Mouse (Mus musculus) T-helper 2 cell (primary cell): ENCODE results near the gene Nup160.

ENCODE experiments used
- in situ Hi-C: fragments of 300-600 bp; cut with MboI, MseI; formaldehyde crosslinking; loops from one replicate; pipeline ENCODE4 v1.15.1; 2025; ENCODE audit warnings: high pct_unique_total_duplicates

The Nup160 gene

DNA sequence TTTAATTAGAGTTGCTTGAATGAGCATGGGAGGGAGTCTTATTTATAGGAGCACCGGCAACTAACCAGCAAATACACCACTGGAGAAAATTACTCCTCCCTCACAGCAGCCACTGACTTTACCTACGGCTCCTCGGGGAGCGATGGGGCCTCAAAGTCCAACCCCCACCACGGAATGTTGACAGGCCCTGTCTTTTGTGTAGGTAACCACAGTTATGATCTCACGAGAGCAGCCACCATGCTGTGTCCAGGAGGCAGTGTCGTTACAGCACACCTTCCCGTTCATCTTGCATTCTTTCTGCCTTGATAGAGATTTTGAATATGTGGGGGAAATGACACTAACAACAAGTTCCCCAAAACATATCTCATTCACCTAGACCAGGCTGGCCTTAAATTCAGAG is at the start of gene Nup160:
Gene Nup160, plus strand, starts transcription at position 209 of the 400 bp plus-strand sequence.
- in situ Hi-C loops: loop anchor here (5.0 kb wide), 2 partner anchors 100 to 210 kb away; no protein-coding TSS in a partner anchor

DNA sequence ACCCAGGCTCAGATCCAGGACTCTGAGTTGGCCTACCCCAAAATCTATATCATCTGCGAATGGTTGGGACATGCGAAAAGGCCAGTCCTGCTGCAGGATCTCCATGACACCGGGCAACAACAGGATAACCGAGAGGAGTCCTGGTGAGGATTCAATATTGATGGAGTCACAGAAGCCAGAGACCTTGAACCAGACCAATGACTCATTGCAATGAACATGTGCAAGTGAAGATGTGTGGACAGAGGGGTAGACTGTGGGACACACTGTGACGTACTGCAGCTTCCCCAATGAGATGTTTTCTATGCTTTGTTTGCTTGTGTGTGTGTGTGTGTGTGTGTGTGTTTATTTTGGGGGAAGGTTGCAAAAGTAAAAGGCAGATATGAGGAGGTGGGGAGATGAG is 48.8 kb upstream of the Nup160 start:
- in situ Hi-C loops: no loop called here

- in situ Hi-C loops: no loop called here
Observed at GRCm38 (mm10) chr2:90629552-90629951, 47.5 kb upstream of the Nup160 start.

DNA sequence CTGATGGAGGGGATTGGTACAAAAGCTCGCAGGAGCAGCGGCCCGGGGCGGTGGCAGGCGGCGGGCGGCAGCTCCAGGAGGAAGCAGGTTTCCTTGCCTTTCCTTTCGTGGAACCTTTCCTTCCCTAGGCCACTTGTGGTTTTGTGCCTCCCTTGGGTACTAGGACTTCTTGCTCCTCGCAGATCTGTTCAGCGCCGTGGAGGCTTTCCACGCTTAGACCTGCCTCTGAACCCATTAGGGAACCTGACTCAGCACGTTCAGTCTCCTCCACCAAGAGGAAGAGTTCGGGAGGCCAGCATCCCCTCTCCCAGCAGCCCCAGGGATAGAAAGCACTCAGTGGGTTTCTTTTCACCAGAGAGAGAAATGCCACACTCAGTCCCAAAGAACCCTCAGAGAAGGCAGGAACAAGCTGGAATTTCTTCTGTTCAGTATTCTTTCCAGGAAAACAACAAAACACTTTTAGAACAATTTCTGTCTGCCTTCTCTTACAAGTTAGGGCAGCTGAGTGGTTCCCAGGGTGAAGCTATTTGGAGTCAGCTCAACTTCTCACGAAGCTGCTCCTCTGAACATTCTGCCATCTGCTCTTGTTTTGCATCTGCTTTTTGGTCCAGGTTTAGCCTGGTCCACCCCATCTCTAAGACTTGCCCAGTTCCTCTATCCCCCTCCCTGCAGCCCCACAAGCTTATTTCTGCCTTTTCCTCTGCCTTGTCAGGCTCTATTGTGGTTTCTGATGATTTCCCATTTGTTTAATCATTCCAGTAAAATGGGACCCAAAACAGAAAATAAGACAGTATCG is 44.9 kb upstream of the Nup160 start:
- in situ Hi-C loops: no loop called here

- in situ Hi-C loops: no loop called here
Observed at GRCm38 (mm10) chr2:90634671-90635070, 42.3 kb upstream of the Nup160 start.

DNA sequence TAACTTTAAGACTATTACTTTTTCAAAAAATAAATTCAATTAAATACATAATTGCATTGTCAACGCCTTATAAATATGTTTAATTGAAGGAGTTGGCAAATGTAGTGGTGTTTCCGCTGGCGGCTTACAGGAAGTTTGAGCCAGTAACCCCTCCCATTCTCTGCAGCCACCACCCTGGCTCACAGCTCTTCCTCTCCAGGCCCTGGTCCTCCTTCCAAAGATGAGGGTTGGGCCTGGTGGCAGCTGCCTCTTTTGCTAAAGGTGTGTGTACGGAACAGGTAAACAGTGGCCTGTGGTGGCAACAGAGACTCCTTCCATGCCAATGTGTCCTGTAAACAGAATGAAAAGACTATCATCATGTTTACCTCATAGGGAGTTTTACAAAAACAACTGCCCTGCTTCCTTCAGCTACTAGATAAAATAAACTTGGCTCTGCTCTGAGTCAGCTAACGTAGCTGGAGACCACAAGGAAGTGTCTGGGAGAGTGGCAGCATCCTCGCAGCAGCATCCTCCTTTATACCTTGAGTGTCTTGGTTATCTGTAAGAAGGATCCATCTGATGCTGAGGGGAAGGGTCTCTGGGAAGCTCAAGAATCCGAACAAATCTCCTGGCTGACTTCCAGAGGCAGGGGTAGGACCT is 41.8 kb upstream of the Nup160 start:
- in situ Hi-C loops: no loop called here

DNA sequence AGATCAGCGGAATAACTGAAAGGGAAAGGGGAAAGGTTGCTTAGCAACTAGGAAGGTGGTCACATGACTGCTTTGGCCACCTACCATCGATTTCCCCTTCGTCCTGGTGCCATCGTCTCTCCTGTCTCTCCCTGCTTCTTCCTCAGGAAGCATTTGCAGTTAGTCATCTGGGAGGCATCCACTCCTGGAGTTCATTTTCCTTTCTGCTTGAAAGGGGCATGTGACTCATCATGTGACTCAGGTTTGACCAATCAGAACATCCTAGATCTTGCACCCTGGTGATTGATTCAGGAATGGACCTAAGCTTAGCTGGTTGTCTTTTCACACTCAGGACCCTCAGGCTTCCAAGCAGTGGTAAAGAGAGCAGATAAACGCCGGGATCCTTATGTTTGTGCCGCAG is 40.2 kb upstream of the Nup160 start:
- in situ Hi-C loops: no loop called here

DNA sequence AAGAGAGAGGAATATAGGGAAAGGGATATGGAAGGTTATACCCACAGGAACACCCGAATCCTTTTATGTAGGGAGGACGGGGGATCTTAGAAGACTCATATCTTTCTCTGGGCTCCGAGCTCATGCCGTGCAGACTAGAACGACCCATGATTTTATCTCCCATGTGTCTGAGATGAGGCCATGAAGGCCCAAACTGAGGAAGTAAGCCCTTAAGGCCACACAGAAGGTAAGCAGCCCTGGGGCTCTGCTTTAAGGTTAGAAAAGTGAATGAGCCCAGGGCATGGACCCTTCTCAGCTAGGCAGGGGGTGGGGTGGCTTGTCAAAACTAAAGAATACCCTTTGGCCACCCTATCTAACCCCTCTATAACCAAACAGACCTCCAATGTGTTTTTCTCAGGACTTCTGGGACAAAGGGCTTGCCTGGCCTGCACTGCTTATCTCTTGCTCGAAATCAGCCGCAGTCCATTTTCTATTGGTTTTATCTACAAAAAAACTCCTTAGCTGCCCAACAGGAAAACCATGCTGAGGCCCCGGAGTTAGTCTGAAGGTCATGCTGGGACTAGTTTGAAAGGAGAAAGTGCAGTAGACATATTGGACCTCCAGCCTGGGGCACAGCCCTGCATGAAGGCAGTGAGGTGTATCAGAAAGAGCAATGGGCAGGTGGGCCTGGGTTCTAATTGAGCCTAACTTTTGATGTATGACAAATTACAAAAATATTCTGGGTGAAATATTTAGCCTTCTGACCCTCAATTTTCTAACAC is 37.8 kb upstream of the Nup160 start:
- in situ Hi-C loops: no loop called here

- in situ Hi-C loops: no loop called here
Observed at GRCm38 (mm10) chr2:90639747-90640699, 37.0 kb upstream of the Nup160 start.

DNA sequence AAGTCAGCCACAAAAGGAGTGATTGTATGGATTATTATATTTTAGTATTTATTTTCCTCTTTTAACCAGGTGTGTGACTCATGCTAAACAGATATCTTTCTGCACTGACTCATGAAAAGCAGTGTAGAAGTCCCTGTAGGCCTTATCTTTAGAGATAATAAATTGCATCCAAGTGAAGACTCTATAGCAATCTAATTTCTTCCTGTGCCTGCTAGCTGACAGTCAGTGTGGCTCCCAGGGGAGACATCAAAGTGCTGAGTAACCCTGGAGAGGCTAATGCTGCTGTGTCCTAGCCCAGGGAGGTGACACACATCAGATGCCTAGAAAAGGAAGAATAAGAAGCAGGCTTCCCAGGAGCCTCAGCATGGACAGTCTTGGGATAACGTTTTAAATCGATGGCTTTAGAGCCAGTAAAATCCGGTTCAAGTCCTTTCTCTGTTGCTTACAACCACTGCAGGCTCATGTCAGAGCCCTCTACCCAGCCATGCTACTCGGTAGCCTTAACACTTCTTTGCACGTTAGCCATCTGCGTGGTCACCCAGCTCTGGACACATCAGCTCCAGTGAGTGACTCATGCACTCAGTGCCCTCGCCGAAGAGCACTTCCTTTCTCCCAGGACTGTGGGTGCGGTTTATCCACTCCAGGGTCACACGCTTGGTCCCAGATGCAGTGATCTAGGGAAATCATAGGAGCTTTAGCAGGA is 35.9 kb upstream of the Nup160 start:
- in situ Hi-C loops: no loop called here

DNA sequence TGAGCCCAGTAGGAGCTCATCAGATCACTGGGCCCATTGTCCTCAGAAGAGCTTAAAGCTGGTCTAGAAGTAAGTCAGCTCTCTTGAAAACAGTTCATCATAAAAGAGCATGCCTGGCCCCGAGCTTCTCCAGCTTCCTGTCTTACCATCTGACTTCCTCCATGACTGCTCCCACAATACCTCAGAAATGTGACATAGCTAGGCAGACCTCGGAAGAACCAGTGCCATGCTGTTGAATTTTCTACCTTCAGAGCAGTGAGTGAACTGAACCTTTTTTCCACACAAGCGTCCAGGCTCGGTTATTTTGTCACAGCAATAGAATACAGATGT is 35.3 kb upstream of the Nup160 start:
- in situ Hi-C loops: no loop called here

DNA sequence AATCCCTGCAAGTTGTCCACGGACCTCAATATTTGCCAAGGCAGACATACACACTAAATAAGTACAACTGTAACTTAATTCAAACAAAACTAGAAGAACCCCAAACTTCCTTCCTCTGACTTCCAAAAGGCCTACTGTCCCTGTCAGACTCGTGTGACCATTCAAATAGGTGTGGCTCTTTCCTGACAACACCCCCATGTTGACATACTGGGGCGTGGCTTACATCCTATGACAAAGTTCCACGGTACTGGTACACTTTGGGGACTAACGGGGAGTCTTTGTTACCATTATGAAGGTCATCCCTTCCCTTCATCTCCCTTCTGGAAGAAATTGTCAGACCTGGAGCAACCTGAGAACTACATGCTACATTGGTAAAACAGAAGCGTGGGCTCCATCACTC is 29.9 kb upstream of the Nup160 start:
- in situ Hi-C loops: no loop called here

DNA sequence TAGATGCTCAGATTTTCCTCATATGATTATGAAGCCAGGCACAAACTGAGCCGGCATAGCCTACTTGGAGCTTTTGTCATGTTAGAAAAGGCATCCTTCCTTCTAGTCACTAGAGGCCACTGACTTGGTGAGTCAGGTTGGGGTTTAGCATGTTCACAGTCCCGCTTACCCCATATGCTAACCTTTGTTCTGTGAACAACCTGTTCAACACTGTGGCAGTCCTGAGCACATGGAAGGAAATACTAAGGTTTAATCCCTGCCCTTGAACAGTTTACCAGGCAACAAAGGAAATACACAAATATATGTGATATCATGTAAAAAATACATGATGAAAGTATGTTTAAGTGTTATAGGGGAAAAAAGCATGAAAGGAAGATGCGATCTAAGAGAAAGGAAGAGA is 27.6 kb upstream of the Nup160 start:
- in situ Hi-C loops: no loop called here

DNA sequence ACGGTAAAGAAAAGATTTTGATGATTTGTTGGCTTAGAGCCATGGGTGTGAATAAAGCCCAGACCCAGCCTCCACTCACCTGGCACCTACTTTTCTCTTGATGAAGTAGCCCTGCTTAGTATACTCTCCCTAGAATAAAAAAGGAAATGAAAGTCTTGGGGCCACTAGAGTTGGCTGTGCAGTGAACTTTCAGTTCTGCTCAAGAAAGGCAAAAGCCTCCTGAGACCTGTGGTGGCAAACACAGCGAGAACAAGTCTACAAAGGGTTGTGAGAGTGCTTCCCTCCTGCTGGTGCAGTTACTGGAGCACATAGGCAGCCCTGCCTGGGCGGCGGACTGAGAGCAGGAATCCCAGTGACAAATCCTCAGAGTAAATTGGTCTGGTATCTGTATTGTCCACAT is 27.1 kb upstream of the Nup160 start:
- in situ Hi-C loops: no loop called here

DNA sequence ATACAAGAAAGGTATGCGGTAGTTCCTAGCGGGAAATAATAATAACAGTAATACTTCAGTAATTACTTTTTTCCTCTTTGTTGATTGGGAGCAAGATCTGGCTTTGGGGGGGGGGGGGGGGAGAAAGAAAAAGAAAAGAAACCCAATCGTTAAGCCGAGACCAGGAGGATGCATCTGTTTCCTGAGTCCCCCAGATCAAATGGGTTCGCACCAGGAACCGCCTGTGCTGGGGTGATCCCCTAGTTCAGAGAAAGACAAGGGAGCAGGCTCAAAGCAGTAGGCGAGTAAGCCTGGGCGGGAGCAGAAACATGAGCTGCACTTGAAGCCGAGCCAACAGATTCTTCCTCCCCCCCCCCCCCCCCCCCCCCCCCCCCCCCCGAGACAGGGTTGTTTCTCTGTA is 24.9 kb upstream of the Nup160 start:
- in situ Hi-C loops: no loop called here

DNA sequence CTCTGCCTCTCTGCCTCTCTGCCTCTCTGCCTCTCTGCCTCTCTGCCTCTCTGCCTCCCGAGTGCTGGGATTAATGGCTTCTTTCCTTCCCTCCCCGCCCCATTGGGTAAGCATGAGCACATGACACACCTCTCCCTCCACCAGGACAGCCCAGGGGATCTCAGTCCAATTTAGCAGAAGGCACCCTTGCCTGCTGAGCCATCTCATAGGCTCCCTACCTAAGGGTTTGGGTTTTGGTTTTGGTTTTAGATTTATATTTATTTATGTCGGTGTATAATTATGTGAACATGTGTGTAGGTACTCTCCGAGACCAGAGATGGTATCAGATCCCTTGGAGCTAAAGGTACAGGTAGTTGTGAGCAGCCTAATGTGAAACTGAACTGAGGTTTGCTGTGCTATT is 24.0 kb upstream of the Nup160 start:
- in situ Hi-C loops: no loop called here

DNA sequence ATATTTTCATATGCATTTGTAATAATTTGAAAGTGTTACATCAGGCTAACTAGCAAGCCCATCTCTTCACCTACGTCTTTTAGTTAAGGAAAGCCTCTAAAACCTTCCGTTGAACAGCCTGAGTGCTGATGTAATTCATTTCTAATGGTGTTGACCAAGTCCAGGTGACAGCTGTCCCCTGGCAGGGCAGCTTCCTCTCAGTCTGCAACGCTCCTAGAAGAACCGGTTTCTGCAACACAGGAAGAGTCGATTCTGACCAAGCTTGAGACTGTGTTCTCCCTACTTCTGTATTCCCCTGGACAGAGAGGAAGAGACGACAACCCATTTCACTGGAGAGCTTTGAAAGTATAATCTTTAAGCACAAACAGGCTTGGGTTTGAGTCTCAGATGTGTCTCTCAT is 21.6 kb upstream of the Nup160 start:
- in situ Hi-C loops: no loop called here

- in situ Hi-C loops: no loop called here
Observed at GRCm38 (mm10) chr2:90658613-90659012, 18.4 kb upstream of the Nup160 start.

DNA sequence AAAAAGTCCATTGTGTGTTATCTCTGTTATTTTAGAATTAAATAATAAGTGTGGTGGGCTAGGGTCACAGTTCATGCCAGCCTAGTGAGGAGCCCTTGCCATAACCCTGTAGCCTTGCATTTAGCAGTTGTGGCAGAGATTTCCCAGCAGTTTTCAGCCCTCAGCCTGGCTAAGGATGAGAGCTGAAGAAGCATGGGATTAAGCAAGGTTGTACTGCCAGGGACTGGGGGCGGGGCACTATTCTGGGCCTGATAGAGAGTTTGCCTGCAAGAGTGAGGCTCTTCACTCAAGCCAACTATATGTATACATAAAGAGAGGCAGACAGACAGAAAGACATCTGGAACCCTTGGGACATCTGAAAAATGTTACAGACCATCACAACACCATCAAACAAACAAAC is 18.0 kb upstream of the Nup160 start:
- in situ Hi-C loops: no loop called here

DNA sequence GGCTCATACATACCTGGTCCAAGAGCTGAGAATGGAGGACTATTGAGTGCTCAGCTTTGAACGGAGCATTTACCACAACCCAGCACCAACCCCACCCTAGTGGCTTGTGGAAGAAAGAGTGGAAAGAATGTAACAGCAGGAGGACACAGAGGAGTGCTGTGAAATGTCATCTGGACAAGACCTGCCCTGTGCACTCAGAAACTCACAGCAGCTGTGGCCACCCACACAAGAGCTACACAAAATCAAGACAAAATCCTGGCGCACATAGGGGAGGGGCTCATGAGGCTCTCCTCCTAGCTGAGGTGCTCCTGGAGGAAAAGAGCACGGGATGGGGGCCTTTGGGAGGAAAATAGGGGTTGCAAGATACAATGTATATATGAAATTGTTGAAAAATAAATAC is 17.4 kb upstream of the Nup160 start:
- in situ Hi-C loops: no loop called here

DNA sequence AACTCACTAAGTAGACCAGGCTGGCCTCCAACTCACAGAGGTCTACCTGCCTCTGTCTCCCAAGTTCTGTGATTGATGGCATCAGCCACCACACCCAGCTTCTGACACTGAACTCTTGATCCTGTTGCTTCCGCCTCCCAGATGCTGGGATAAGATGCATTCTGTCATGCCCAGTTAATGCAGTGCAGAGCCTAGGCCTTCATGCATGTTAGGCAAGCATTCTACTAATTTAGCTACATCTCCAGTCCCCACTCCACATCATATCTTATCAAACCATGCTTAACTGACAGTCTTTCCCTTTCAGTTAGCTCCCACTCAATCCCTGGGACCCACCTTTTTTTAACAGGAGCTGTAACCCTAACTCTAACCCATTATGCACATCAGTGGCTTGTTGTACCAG is 16.1 kb upstream of the Nup160 start:
- in situ Hi-C loops: no loop called here
